8 mouse cellular contexts compared by ENCODE assay signal in genomic region chr13:12160121-12160475, GRCm38 (mm10). TPM values are rescaled to one million over a fixed set of nuclear protein-coding genes. Genes with fewer than 3 reads are reported as not detected.
A peak's percentile ranks its signal among the peaks of the same experiment; 100 is the strongest.
DNase-seq lines count a peak whose midpoint lies in the region; ATAC-seq lines count a peak whose summit lies in the region.

No protein-coding gene starts in this region.

- no peak for ATAC-seq in frontal cortex, adult (ENCODE audit: low TSS enrichment)
- ATAC-seq in heart, embryonic 15.5 days (replicated peaks; ENCODE audit: insufficient number of reproducible peaks, insufficient read depth, low FRiP score, low read depth): no peak
- ATAC-seq in neural tube, embryonic 14.5 days (ENCODE audit: low read depth): peak; percentile 3; the same call in 1 of the 2 replicates
- no peak for ATAC-seq in forebrain, embryonic 12.5 days (ENCODE audit: low FRiP score)

- H3K4me2 ChIP-seq in heart, embryonic 15.5 days: no peak overlapping the region
- no peak overlapping the region for H3K4me2 ChIP-seq in neural tube, embryonic 14.5 days (ENCODE audit: low read depth, low read length)
- no peak overlapping the region for H3K4me2 ChIP-seq in forebrain, embryonic 12.5 days

- 34% methylated on average over 3 of the region's 3 CpGs for WGBS in heart, embryonic 15.5 days
- WGBS in neural tube, embryonic 14.5 days: 60% methylated on average over 3 of the region's 3 CpGs
- WGBS in forebrain, embryonic 12.5 days: 91% methylated on average over 3 of the region's 3 CpGs

- no peaks in the 10 kb centered on the region for H3K9me3 ChIP-seq in heart, embryonic 15.5 days (replicated peaks)
- H3K9me3 ChIP-seq in neural tube, embryonic 14.5 days (ENCODE audit: control insufficient read depth, low read length): no peaks in the 10 kb centered on the region
- H3K9me3 ChIP-seq in forebrain, embryonic 12.5 days: no peaks in the 10 kb centered on the region

- H3K9ac ChIP-seq in heart, embryonic 15.5 days: no peak overlapping the region
- H3K9ac ChIP-seq in neural tube, embryonic 14.5 days (replicated peaks; ENCODE audit: low read depth, low read length): no peak overlapping the region
- no peak overlapping the region for H3K9ac ChIP-seq in forebrain, embryonic 12.5 days

- H3K27me3 ChIP-seq in heart, embryonic 15.5 days: no peaks in the 10 kb centered on the region
- H3K27me3 ChIP-seq in neural tube, embryonic 14.5 days (ENCODE audit: control insufficient read depth, insufficient read depth, low read length): no peaks in the 10 kb centered on the region
- H3K27me3 ChIP-seq in forebrain, embryonic 12.5 days: no peaks in the 10 kb centered on the region

- no peaks in the 10 kb centered on the region for H3K36me3 ChIP-seq in heart, embryonic 15.5 days
- no peaks in the 10 kb centered on the region for H3K36me3 ChIP-seq in neural tube, embryonic 14.5 days (ENCODE audit: control insufficient read depth, insufficient read depth, low read length)
- no peaks in the 10 kb centered on the region for H3K36me3 ChIP-seq in forebrain, embryonic 12.5 days (replicated peaks)

- peak overlapping the region; percentile 25; the same call in 1 of the 2 replicates for H3K27ac ChIP-seq in heart, embryonic 15.5 days
- H3K27ac ChIP-seq in neural tube, embryonic 14.5 days (ENCODE audit: low read depth, low read length): no peak overlapping the region
- H3K27ac ChIP-seq in forebrain, embryonic 12.5 days: no peak overlapping the region

- H3K4me1 ChIP-seq in heart, embryonic 15.5 days (replicated peaks): peaks cover 19% of the 10 kb centered on the region
- peaks cover 4% of the 10 kb centered on the region; the same call in 1 of the 2 replicates for H3K4me1 ChIP-seq in neural tube, embryonic 14.5 days (ENCODE audit: control insufficient read depth, insufficient read depth, low read length)
- peaks cover 3% of the 10 kb centered on the region; the same call in 1 of the 2 replicates for H3K4me1 ChIP-seq in forebrain, embryonic 12.5 days

- no peak overlapping the region for H3K4me3 ChIP-seq in heart, embryonic 15.5 days
- H3K4me3 ChIP-seq in neural tube, embryonic 14.5 days (ENCODE audit: low read depth, low read length): no peak overlapping the region
- H3K4me3 ChIP-seq in forebrain, embryonic 12.5 days (replicated peaks): no peak overlapping the region

- peak; percentile 16 to 35 for DNase-seq in frontal cortex, postnatal 10 days (ENCODE audit: low spot score in 2 of 2)
- DNase-seq in right cerebral cortex, postnatal 4 days: peak; percentile 56
- DNase-seq in right cerebral cortex, adult 18-20 months: no peak
- DNase-seq in spleen, postnatal 36 days (ENCODE audit: low spot score in 2 of 2): no peak

RNA-seq across cellular contexts. Expression of gene Ryr2, which starts 53.4 kb away (rescaled TPM):
- 27.3 and 30.0 TPM in 2 replicates for polyA plus RNA-seq in heart, embryonic 15.5 days (2015; fragmentation: Nextera tagmentation; extraction: Ambion mirVana)
- 6.7 and 13.5 TPM in 2 replicates for polyA plus RNA-seq in neural tube, embryonic 14.5 days (2014; fragmentation: Nextera tagmentation; extraction: Ambion mirVana)
- 0.37 and 0.59 TPM in 2 replicates for polyA plus RNA-seq in forebrain, embryonic 12.5 days (2016; fragmentation: Nextera tagmentation; extraction: Ambion mirVana)

Comparison
In these comparisons a context has a peak if more than half of its experiments do, and no peak if none do; other contexts are left out.
1. DNase-seq: peak in frontal cortex, postnatal 10 days (2 of 2) and right cerebral cortex, postnatal 4 days (single experiment); none in right cerebral cortex, adult 18-20 months (single experiment) and spleen, postnatal 36 days (0 of 2).